Mouse (Mus musculus): Measurements from ENCODE around the gene Gdpd4. TPM values are rescaled to one million over a fixed set of nuclear protein-coding genes. Genes with fewer than 3 reads are reported as not detected.

Gene Gdpd4
- polyA plus RNA-seq, 1 experiment from 2014 or later: not detected

- H3K9ac ChIP-seq (ENCODE audit: low read depth, low read length): no peak overlapping the region
- H3K27me3 ChIP-seq (replicated peaks; ENCODE audit: control insufficient read depth, insufficient read depth, low read length): no peaks in the 10 kb centered on the region
- no peaks in the 10 kb centered on the region for H3K36me3 ChIP-seq (ENCODE audit: control insufficient read depth, insufficient read depth, low read length)
- H3K4me1 ChIP-seq (replicated peaks; ENCODE audit: control insufficient read depth, insufficient read depth, low read length): no peaks in the 10 kb centered on the region
- no peak overlapping the region for H3K4me2 ChIP-seq
- no peaks in the 10 kb centered on the region for H3K9me3 ChIP-seq (ENCODE audit: control insufficient read depth, low read length)
- no peak overlapping the region for H3K4me3 ChIP-seq (ENCODE audit: low read depth, low read length)
- no peak for ATAC-seq (replicated peaks; ENCODE audit: low FRiP score)
- WGBS: 53% methylated on average over 4 of the region's 4 CpGs
- DNase-seq (ENCODE audit: low spot score): no peak
- no peak overlapping the region for H3K27ac ChIP-seq (ENCODE audit: low read depth, low read length)
Observed at GRCm38 (mm10) chr7:97972486-97972885, 52.7 kb downstream of the Gdpd4 start.

DNA sequence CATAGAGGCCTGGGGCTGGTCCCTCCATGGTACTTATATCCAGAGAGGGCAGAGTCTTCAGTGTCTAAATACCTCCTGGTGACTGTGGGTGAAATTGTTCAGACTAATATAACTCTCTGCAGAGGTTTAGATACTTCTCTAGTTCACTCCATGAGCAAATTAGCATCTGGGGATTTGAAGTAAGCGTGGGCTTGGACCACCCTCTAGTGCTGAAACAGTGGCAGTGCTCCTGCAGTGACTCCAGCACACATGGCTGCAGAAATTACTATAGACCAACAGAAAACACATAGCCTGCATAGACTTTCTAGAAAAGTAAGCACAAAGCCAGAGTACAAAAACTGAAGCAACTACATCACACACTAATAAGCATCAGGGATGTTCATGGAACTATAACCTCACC is 57.7 kb downstream of the Gdpd4 start:
- Histone ChIP-seq H3K27ac (ENCODE audit: low read depth, low read length) (no peak overlapping the region), H3K4me2 (no peak overlapping the region), H3K36me3 (ENCODE audit: control insufficient read depth, insufficient read depth, low read length) (no peaks in the 10 kb centered on the region), H3K9me3 (ENCODE audit: control insufficient read depth, low read length) (no peaks in the 10 kb centered on the region), H3K9ac (ENCODE audit: low read depth, low read length) (no peak overlapping the region), H3K4me3 (ENCODE audit: low read depth, low read length) (no peak overlapping the region), H3K27me3 (replicated peaks; ENCODE audit: control insufficient read depth, insufficient read depth, low read length) (no peaks in the 10 kb centered on the region), H3K4me1 (replicated peaks; ENCODE audit: control insufficient read depth, insufficient read depth, low read length) (no peaks in the 10 kb centered on the region)
- DNase-seq (ENCODE audit: low spot score) (no peak), ATAC-seq (replicated peaks; ENCODE audit: low FRiP score) (no peak)
- WGBS: 30% methylated on average over 1 of the region's 1 CpGs

GRCm38 (mm10) chr7:97984108-97984834 is 64.5 kb downstream of the Gdpd4 start:
- no peak overlapping the region for H3K27ac ChIP-seq (ENCODE audit: low read depth, low read length)
- WGBS: 45% methylated on average over 13 of the region's 13 CpGs
- no peak overlapping the region for H3K9ac ChIP-seq (ENCODE audit: low read depth, low read length)
- H3K4me3 ChIP-seq (ENCODE audit: low read depth, low read length): no peak overlapping the region
- H3K36me3 ChIP-seq (ENCODE audit: control insufficient read depth, insufficient read depth, low read length): no peaks in the 10 kb centered on the region
- H3K27me3 ChIP-seq (replicated peaks; ENCODE audit: control insufficient read depth, insufficient read depth, low read length): no peaks in the 10 kb centered on the region
- ATAC-seq (replicated peaks; ENCODE audit: low FRiP score): no peak
- DNase-seq (ENCODE audit: low spot score): peak; percentile 46
- no peaks in the 10 kb centered on the region for H3K9me3 ChIP-seq (ENCODE audit: control insufficient read depth, low read length)
- H3K4me2 ChIP-seq: no peak overlapping the region
- H3K4me1 ChIP-seq (replicated peaks; ENCODE audit: control insufficient read depth, insufficient read depth, low read length): no peaks in the 10 kb centered on the region

DNA sequence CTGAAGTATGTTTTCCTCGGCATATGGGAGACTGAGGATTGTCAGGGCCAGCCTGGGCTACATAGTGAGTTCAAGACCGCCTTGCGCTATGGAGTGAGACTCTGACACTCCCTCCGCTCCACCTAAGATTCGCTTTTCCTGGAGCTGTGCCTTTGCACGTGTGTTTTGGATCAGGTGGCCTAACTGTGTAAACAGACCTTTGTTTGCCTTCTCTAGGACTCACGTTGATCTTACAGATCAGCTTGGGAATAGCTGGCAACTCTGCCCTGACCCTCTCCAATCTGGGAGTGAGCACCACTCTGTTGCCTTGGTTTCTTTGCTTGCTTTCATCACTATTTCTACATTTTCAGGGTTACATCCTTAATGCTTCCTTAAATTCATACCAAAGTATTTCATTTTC is 82.9 kb downstream of the Gdpd4 start:
- ATAC-seq (replicated peaks; ENCODE audit: low FRiP score) (no peak), DNase-seq (ENCODE audit: low spot score) (no peak)
- no peaks in the 10 kb centered on the region for H3K4me1 ChIP-seq (replicated peaks; ENCODE audit: control insufficient read depth, insufficient read depth, low read length)
- no peaks in the 10 kb centered on the region for H3K36me3 ChIP-seq (ENCODE audit: control insufficient read depth, insufficient read depth, low read length)
- H3K4me2 ChIP-seq: no peak overlapping the region
- H3K27me3 ChIP-seq (replicated peaks; ENCODE audit: control insufficient read depth, insufficient read depth, low read length): no peaks in the 10 kb centered on the region
- H3K9me3 ChIP-seq (ENCODE audit: control insufficient read depth, low read length): no peaks in the 10 kb centered on the region
- no peak overlapping the region for H3K27ac ChIP-seq (ENCODE audit: low read depth, low read length)
- WGBS: 71% methylated on average over 7 of the region's 7 CpGs
- H3K9ac ChIP-seq (ENCODE audit: low read depth, low read length): no peak overlapping the region
- no peak overlapping the region for H3K4me3 ChIP-seq (ENCODE audit: low read depth, low read length)

GRCm38 (mm10) chr7:98048101-98048824 is 128.5 kb downstream of the Gdpd4 start:
- Histone ChIP-seq H3K36me3 (ENCODE audit: control insufficient read depth, insufficient read depth, low read length) (no peaks in the 10 kb centered on the region), H3K27ac (ENCODE audit: low read depth, low read length) (no peak overlapping the region), H3K9ac (ENCODE audit: low read depth, low read length) (no peak overlapping the region), H3K4me2 (no peak overlapping the region), H3K4me3 (ENCODE audit: low read depth, low read length) (no peak overlapping the region), H3K4me1 (replicated peaks; ENCODE audit: control insufficient read depth, insufficient read depth, low read length) (no peaks in the 10 kb centered on the region), H3K27me3 (replicated peaks; ENCODE audit: control insufficient read depth, insufficient read depth, low read length) (no peaks in the 10 kb centered on the region), H3K9me3 (ENCODE audit: control insufficient read depth, low read length) (no peaks in the 10 kb centered on the region)
- no peak for ATAC-seq (replicated peaks; ENCODE audit: low FRiP score)
- DNase-seq (ENCODE audit: low spot score): no peak
- 56% methylated on average over 9 of the region's 9 CpGs for WGBS

GRCm38 (mm10) chr7:98051980-98052379 is 132.2 kb downstream of the Gdpd4 start:
- Histone ChIP-seq H3K4me3 (ENCODE audit: low read depth, low read length) (no peak overlapping the region), H3K4me1 (replicated peaks; ENCODE audit: control insufficient read depth, insufficient read depth, low read length) (no peaks in the 10 kb centered on the region), H3K4me2 (no peak overlapping the region), H3K27me3 (replicated peaks; ENCODE audit: control insufficient read depth, insufficient read depth, low read length) (no peaks in the 10 kb centered on the region), H3K27ac (ENCODE audit: low read depth, low read length) (no peak overlapping the region), H3K9ac (ENCODE audit: low read depth, low read length) (no peak overlapping the region), H3K9me3 (ENCODE audit: control insufficient read depth, low read length) (no peaks in the 10 kb centered on the region), H3K36me3 (ENCODE audit: control insufficient read depth, insufficient read depth, low read length) (no peaks in the 10 kb centered on the region)
- 22% methylated on average over 8 of the region's 8 CpGs for WGBS
- ATAC-seq (replicated peaks; ENCODE audit: low FRiP score) (no peak), DNase-seq (ENCODE audit: low spot score) (peak; percentile 55)

- no peak overlapping the region for H3K4me2 ChIP-seq
- H3K27me3 ChIP-seq (replicated peaks; ENCODE audit: control insufficient read depth, insufficient read depth, low read length): no peaks in the 10 kb centered on the region
- H3K27ac ChIP-seq (ENCODE audit: low read depth, low read length): no peak overlapping the region
- H3K4me1 ChIP-seq (replicated peaks; ENCODE audit: control insufficient read depth, insufficient read depth, low read length): no peaks in the 10 kb centered on the region
- H3K9me3 ChIP-seq (ENCODE audit: control insufficient read depth, low read length): no peaks in the 10 kb centered on the region
- ATAC-seq (replicated peaks; ENCODE audit: low FRiP score): no peak
- 85% methylated on average over 9 of the region's 9 CpGs for whole genome bisulfite sequencing
- no peaks in the 10 kb centered on the region for H3K36me3 ChIP-seq (ENCODE audit: control insufficient read depth, insufficient read depth, low read length)
- DNase-seq (ENCODE audit: low spot score): no peak
- no peak overlapping the region for H3K9ac ChIP-seq (ENCODE audit: low read depth, low read length)
- H3K4me3 ChIP-seq (ENCODE audit: low read depth, low read length): no peak overlapping the region
Observed at GRCm38 (mm10) chr7:98054461-98054860, 134.7 kb downstream of the Gdpd4 start.

DNA sequence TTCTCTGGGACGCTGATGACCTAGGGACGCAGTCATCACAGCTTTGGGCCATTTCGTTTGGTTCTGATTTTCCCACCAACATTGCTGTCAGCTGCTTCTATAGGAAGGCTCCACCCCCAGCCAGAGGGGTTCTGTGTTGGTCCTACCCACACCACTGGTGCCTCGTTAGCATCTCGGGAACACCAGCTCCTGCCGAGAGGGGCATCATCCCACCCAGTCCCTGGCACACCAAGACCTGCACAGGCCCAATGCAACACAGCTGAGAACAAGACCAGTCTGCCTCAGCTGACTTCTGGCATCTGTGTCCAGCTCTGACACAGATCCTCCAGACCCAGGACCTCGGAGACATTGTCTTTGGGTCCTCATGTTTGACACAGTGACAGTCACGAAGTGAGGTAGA is 135.2 kb downstream of the Gdpd4 start:
- Histone ChIP-seq H3K4me3 (ENCODE audit: low read depth, low read length) (no peak overlapping the region), H3K9ac (ENCODE audit: low read depth, low read length) (no peak overlapping the region)
- 88% methylated on average over 8 of the region's 8 CpGs for WGBS

GRCm38 (mm10) chr7:98066229-98066628 is 146.5 kb downstream of the Gdpd4 start:
- H3K36me3 ChIP-seq (ENCODE audit: control insufficient read depth, insufficient read depth, low read length): peaks cover 2% of the 10 kb centered on the region; the same call in 1 of the 2 replicates
- no peaks in the 10 kb centered on the region for H3K9me3 ChIP-seq (ENCODE audit: control insufficient read depth, low read length)
- DNase-seq (ENCODE audit: low spot score): no peak
- ATAC-seq (replicated peaks; ENCODE audit: low FRiP score): peak; percentile 55
- no peak overlapping the region for H3K9ac ChIP-seq (ENCODE audit: low read depth, low read length)
- WGBS: 71% methylated on average over 11 of the region's 11 CpGs
- H3K27ac ChIP-seq (ENCODE audit: low read depth, low read length): no peak overlapping the region
- H3K27me3 ChIP-seq (replicated peaks; ENCODE audit: control insufficient read depth, insufficient read depth, low read length): no peaks in the 10 kb centered on the region
- no peak overlapping the region for H3K4me3 ChIP-seq (ENCODE audit: low read depth, low read length)
- H3K4me2 ChIP-seq: no peak overlapping the region
- H3K4me1 ChIP-seq (replicated peaks; ENCODE audit: control insufficient read depth, insufficient read depth, low read length): 0 out of 2 replicates have a peak, but pooled peaks cover 5% of the 10 kb centered on the region

More for the DNA sequence above, 135.2 kb downstream of the Gdpd4 start:
- Histone ChIP-seq H3K9me3 (ENCODE audit: control insufficient read depth, low read length) (no peaks in the 10 kb centered on the region), H3K4me2 (no peak overlapping the region), H3K27ac (ENCODE audit: low read depth, low read length) (no peak overlapping the region), H3K4me1 (replicated peaks; ENCODE audit: control insufficient read depth, insufficient read depth, low read length) (no peaks in the 10 kb centered on the region), H3K36me3 (ENCODE audit: control insufficient read depth, insufficient read depth, low read length) (no peaks in the 10 kb centered on the region), H3K27me3 (replicated peaks; ENCODE audit: control insufficient read depth, insufficient read depth, low read length) (no peaks in the 10 kb centered on the region)
- ATAC-seq (replicated peaks; ENCODE audit: low FRiP score) (no peak), DNase-seq (ENCODE audit: low spot score) (no peak)
